Mouse (Mus musculus) stomach, embryonic 15.5 days (tissue): ENCODE measurements around the gene Arr3. TPM values are rescaled to one million over a fixed set of nuclear protein-coding genes. Genes with fewer than 3 reads are reported as not detected.

Source experiments
- ATAC-seq: fragments of 200-750 bp; cut with Nextera tagmentation; 2 replicates; pipeline ENCODE4 v1.8.0; 2017; ENCODE audit warnings: low read depth, moderate number of reproducible peaks, moderate TSS enrichment; ENCODE audit not compliant: insufficient read depth, low FRiP score
- H3K27ac ChIP-seq: fragments of 300-500 bp; sonication (generic); 2 replicates; pipeline ENCODE4 v1.5.1; 2015; ENCODE audit warnings: mild to moderate bottlenecking, inconsistent platforms
- H3K27me3 ChIP-seq: fragments of 300-500 bp; sonication (generic); replicated peaks from 2 replicates; pipeline ENCODE4 v1.6.1; 2015; ENCODE audit warnings: inconsistent platforms
- H3K36me3 ChIP-seq: fragments of 300-500 bp; sonication (generic); 2 replicates; pipeline ENCODE4 v1.6.1; 2015; ENCODE audit warnings: inconsistent platforms
- H3K4me1 ChIP-seq: fragments of 300-500 bp; sonication (generic); 2 replicates; pipeline ENCODE4 v1.6.1; 2015; ENCODE audit warnings: inconsistent platforms
- H3K4me2 ChIP-seq: fragments of 300-500 bp; sonication (generic); 2 replicates; pipeline ENCODE4 v1.6.1; 2015; ENCODE audit warnings: mild to moderate bottlenecking, inconsistent platforms
- H3K4me3 ChIP-seq: fragments of 300-500 bp; sonication (generic); replicated peaks from 2 replicates; pipeline ENCODE4 v1.5.1; 2015; ENCODE audit warnings: inconsistent platforms
- H3K9ac ChIP-seq: fragments of 300-500 bp; sonication (generic); 2 replicates; pipeline ENCODE4 v1.6.1; 2015; ENCODE audit warnings: inconsistent platforms
- H3K9me3 ChIP-seq: fragments of 300-500 bp; sonication (generic); 2 replicates; pipeline ENCODE4 v1.6.1; 2016; ENCODE audit warnings: inconsistent platforms
- WGBS: fragments of 180-500 bp; shearing (Covaris S2); methylation state at CpG from one replicate; pipeline ENCODE4 v1.1.7; 2015; 5-methylcytosine and 5-hydroxymethylcytosine counted together
- polyA plus RNA-seq: library from polyadenylated mRNA; unstranded; fragments of >200 nt; fragmentation: Nextera tagmentation; extraction: Ambion mirVana; gene quantifications from 2 replicates; pipeline ENCODE4 v1.2.1, GENCODE M21; 2015

Arr3 gene
- polyA plus RNA-seq, 1 experiment from 2014 or later = not detected

- H3K9ac ChIP-seq = peak within 1 kb of the TSS; percentile 37; the same call in 1 of the 2 replicates
- no peaks in the 10 kb centered on the region for H3K36me3 ChIP-seq
- H3K27ac ChIP-seq = peak within 1 kb of the TSS; percentile 77
- ATAC-seq = peak; percentile 99
- H3K9me3 ChIP-seq = no peaks in the 10 kb centered on the region
- H3K27me3 ChIP-seq = no peaks in the 10 kb centered on the region
- 15% methylated on average over 62 of the region's 62 CpGs for WGBS
- no peaks in the 10 kb centered on the region for H3K4me1 ChIP-seq
- H3K4me3 ChIP-seq = peak within 1 kb of the TSS; percentile 56
- H3K4me2 ChIP-seq = peak within 1 kb of the TSS; percentile 80
Measured at GRCm38 (mm10) chrX:100625802-100626793, 20.8 kb downstream of the Arr3 start, which contains the start of gene Pdzd11. Pdzd11 (minus strand) TSS chrX:100626568.

- no peaks in the 10 kb centered on the region for H3K4me1 ChIP-seq
- no peak for ATAC-seq
- H3K27me3 ChIP-seq = no peaks in the 10 kb centered on the region
- H3K4me3 ChIP-seq = no peak overlapping the region
- H3K9me3 ChIP-seq = no peaks in the 10 kb centered on the region
- H3K9ac ChIP-seq = no peak overlapping the region
- no peaks in the 10 kb centered on the region for H3K36me3 ChIP-seq
- no peak overlapping the region for H3K4me2 ChIP-seq
- no peak overlapping the region for H3K27ac ChIP-seq
- WGBS = 92% methylated on average over 2 of the region's 2 CpGs
Measured at GRCm38 (mm10) chrX:100629076-100629475, 23.8 kb downstream of the Arr3 start.

DNA sequence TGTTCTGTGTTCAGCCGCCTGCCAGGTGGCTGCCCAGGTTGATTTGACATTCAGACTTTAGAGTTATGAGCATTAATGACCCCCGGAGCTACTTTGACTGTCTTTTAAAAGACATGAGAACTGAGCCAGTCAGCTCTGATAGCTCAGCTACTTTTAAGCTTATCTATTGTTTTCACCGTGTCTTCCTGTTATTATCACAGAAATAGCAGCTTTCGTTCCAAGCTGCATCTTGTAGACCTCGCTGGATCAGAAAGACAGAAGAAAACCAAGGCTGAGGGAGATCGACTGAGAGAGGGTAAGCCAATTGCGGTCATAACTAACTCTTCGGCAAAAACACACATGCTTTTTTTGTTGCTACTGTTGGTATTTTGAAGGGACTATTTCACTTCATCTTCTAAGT, 33.2 kb downstream of the Arr3 start:
- Histone ChIP-seq H3K36me3 (0 out of 2 replicates have a peak, but pooled peaks cover 3% of the 10 kb centered on the region), H3K9ac (no peak overlapping the region), H3K27ac (no peak overlapping the region), H3K4me2 (no peak overlapping the region), H3K27me3 (no peaks in the 10 kb centered on the region), H3K9me3 (no peaks in the 10 kb centered on the region), H3K4me3 (no peak overlapping the region), H3K4me1 (no peaks in the 10 kb centered on the region)
- 92% methylated on average over 8 of the region's 8 CpGs for WGBS
- no peak for ATAC-seq

DNA sequence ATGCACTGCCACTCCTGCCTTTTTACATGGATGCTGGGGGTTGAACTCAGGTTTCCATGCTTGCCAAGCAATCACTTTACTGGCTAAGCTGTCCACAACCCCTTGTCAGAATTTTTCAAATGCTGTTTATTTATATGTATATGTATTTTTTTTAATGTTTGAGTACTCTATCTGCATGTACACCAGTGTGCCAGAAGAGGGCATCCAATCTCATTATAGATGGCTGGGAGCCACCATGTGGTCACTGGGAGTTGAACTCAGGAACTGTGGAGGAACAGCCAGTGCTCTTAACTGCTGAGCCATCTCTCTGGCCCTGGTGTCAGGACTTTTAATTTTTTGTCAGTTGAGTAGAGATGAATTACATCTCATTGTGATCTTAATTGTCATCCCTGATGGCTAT, 47.6 kb downstream of the Arr3 start:
- no peak overlapping the region for H3K27ac ChIP-seq
- no peak for ATAC-seq
- no peaks in the 10 kb centered on the region for H3K27me3 ChIP-seq
- no peak overlapping the region for H3K4me2 ChIP-seq
- H3K9ac ChIP-seq = no peak overlapping the region
- no peaks in the 10 kb centered on the region for H3K4me1 ChIP-seq
- H3K36me3 ChIP-seq = no peaks in the 10 kb centered on the region
- no peak overlapping the region for H3K4me3 ChIP-seq
- no peaks in the 10 kb centered on the region for H3K9me3 ChIP-seq

- no peak for ATAC-seq
- H3K4me2 ChIP-seq = no peak overlapping the region
- H3K9me3 ChIP-seq = no peaks in the 10 kb centered on the region
- no peaks in the 10 kb centered on the region for H3K4me1 ChIP-seq
- H3K36me3 ChIP-seq = no peaks in the 10 kb centered on the region
- H3K27ac ChIP-seq = no peak overlapping the region
- no peaks in the 10 kb centered on the region for H3K27me3 ChIP-seq
- no peak overlapping the region for H3K4me3 ChIP-seq
- WGBS = 83% methylated on average over 2 of the region's 2 CpGs
- no peak overlapping the region for H3K9ac ChIP-seq
Measured at GRCm38 (mm10) chrX:100664825-100665224, 59.5 kb downstream of the Arr3 start.

Other genes with a start within 250 kb of the Arr3 start
- gene Otud6a, start 176.5 kb upstream of the Arr3 start, polyA plus RNA-seq = not detected in 2 replicates
- gene Awat2, start 162.8 kb upstream of the Arr3 start, polyA plus RNA-seq = 0.58 and 0.71 TPM in 2 replicates
- 33.5 and 37.2 TPM in 2 replicates for gene Igbp1, start 111.2 kb upstream of the Arr3 start, polyA plus RNA-seq
- gene Dgat2l6, start 80.7 kb upstream of the Arr3 start, polyA plus RNA-seq = not detected in 2 replicates
- not detected in 2 replicates for gene Awat1, start 33.2 kb upstream of the Arr3 start, polyA plus RNA-seq
- 0.09 TPM in 1 of 2 replicates, not detected in the other for gene P2ry4, start 10.6 kb upstream of the Arr3 start, polyA plus RNA-seq
- gene Kif4, start 20.2 kb downstream of the Arr3 start, polyA plus RNA-seq = 22.5 and 25.2 TPM in 2 replicates
- gene Pdzd11, start 21.1 kb downstream of the Arr3 start, polyA plus RNA-seq = 86.0 and 93.9 TPM in 2 replicates
- 7.0 and 7.8 TPM in 2 replicates for gene Gdpd2, start 124.4 kb downstream of the Arr3 start, polyA plus RNA-seq
- gene Dlg3, start 162.2 kb downstream of the Arr3 start, polyA plus RNA-seq = 3.0 and 3.8 TPM in 2 replicates